Mouse (Mus musculus) midbrain, postnatal 0 days (tissue): ENCODE data around the gene Ndel1. TPM values are rescaled to one million over a fixed set of nuclear protein-coding genes. Genes with fewer than 3 reads are reported as not detected.
A peak's percentile ranks its signal among the peaks of the same experiment; 100 is the strongest.

Experiments used
- ATAC-seq: fragments of 200-750 bp; cut with Nextera tagmentation; 2 replicates; pipeline ENCODE4 v1.8.0; 2017; ENCODE audit warnings: moderate number of reproducible peaks, mild to moderate bottlenecking, moderate TSS enrichment, moderate library complexity; ENCODE audit not compliant: low FRiP score
- DNase-seq: peaks from one replicate; pipeline ENCODE4 v3.0.0-alpha.2; 2015; ENCODE audit warnings: low spot score
- H3K27ac ChIP-seq: fragments of 300-500 bp; sonication (generic); 2 replicates; pipeline ENCODE4 v1.5.1; 2014; ENCODE audit warnings: low read depth, mild to moderate bottlenecking, low read length, mixed read lengths
- H3K27me3 ChIP-seq: fragments of 300-500 bp; sonication (generic); 2 replicates; pipeline ENCODE4 v1.6.1; 2014; ENCODE audit warnings: low read length, control low read depth, mixed read lengths; ENCODE audit not compliant: insufficient read depth
- H3K36me3 ChIP-seq: fragments of 300-500 bp; sonication (generic); 2 replicates; pipeline ENCODE4 v1.6.1; 2014; ENCODE audit warnings: low read length, control low read depth, mixed read lengths; ENCODE audit not compliant: insufficient read depth
- H3K4me1 ChIP-seq: fragments of 300-500 bp; sonication (generic); 2 replicates; pipeline ENCODE4 v1.6.1; 2014; ENCODE audit warnings: mild to moderate bottlenecking, control low read depth, antibody characterized with exemption, low read length, mixed read lengths; ENCODE audit not compliant: insufficient read depth
- H3K4me2 ChIP-seq: fragments of 300-500 bp; sonication (generic); 2 replicates; pipeline ENCODE4 v1.6.1; 2014; ENCODE audit warnings: low read depth, mild to moderate bottlenecking, low read length, mixed read lengths; ENCODE audit not compliant: poor library complexity, severe bottlenecking
- H3K4me3 ChIP-seq: fragments of 300-500 bp; sonication (generic); 2 replicates; pipeline ENCODE4 v1.5.1; 2014; ENCODE audit warnings: low read depth, mild to moderate bottlenecking, low read length, moderate library complexity
- H3K9ac ChIP-seq: fragments of 300-500 bp; sonication (generic); replicated peaks from 2 replicates; pipeline ENCODE4 v1.6.1; 2014; ENCODE audit warnings: mild to moderate bottlenecking, low read length, moderate library complexity, mixed read lengths; ENCODE audit not compliant: poor library complexity, severe bottlenecking
- H3K9me3 ChIP-seq: fragments of 300-500 bp; sonication (generic); 2 replicates; pipeline ENCODE4 v1.6.1; 2016; ENCODE audit warnings: low read length, control low read depth
- CTCF ChIP-seq: IDR thresholded peaks from 2 replicates; pipeline ENCODE4 v1.5.1; 2016; ENCODE audit warnings: antibody characterized with exemption, mild to moderate bottlenecking
- WGBS: fragments of 180-500 bp; shearing (Covaris S2); extraction: QIAGEN DNeasy Blood & Tissue Kit; methylation state at CpG from one replicate; pipeline ENCODE4 v1.1.7; 2014; 5-methylcytosine and 5-hydroxymethylcytosine counted together
- polyA plus RNA-seq: library from polyadenylated mRNA; unstranded; fragments of >200 nt; fragmentation: Nextera tagmentation; extraction: Ambion mirVana; gene quantifications from 2 replicates; pipeline ENCODE4 v1.2.1, GENCODE M21; 2015
- total RNA-seq: library from RNA; depleted of rRNA; stranded (reverse); fragments of >200 nt; gene quantifications from 2 replicates; pipeline ENCODE4 v1.2.3, GENCODE M21; 2014

Ndel1 gene
- total and polyA plus RNA-seq, 2 experiments from 2014 or later = 112 to 114 TPM

- H3K9ac ChIP-seq = no peak overlapping the region
- no peaks in the 10 kb centered on the region for H3K4me1 ChIP-seq
- DNase-seq = no peak
- no peaks in the 10 kb centered on the region for H3K9me3 ChIP-seq
- H3K27ac ChIP-seq = no peak overlapping the region
- no peak for TF ChIP-seq CTCF
- no peaks in the 10 kb centered on the region for H3K36me3 ChIP-seq
- ATAC-seq = no peak
- WGBS = 22% methylated on average over 14 of the region's 14 CpGs
- H3K4me2 ChIP-seq = no peak overlapping the region
- H3K4me3 ChIP-seq = no peak overlapping the region
- no peaks in the 10 kb centered on the region for H3K27me3 ChIP-seq
These were observed 10.4 kb upstream of the Ndel1 start for GRCm38 (mm10) chr11:68882107-68882506.

- 91% methylated on average over 5 of the region's 5 CpGs for WGBS
- H3K27ac ChIP-seq = no peak overlapping the region
- DNase-seq (no peak), ATAC-seq (no peak)
- H3K4me3 ChIP-seq = no peak overlapping the region
- H3K27me3 ChIP-seq = no peaks in the 10 kb centered on the region
- H3K9me3 ChIP-seq = no peaks in the 10 kb centered on the region
- no peak overlapping the region for H3K4me2 ChIP-seq
- no peaks in the 10 kb centered on the region for H3K36me3 ChIP-seq
- TF ChIP-seq CTCF = no peak
- no peaks in the 10 kb centered on the region for H3K4me1 ChIP-seq
- no peak overlapping the region for H3K9ac ChIP-seq
These were observed 7.2 kb upstream of the Ndel1 start for GRCm38 (mm10) chr11:68878811-68879210.

GRCm38 (mm10) chr11:68874841-68875240 lies 3.2 kb upstream of the Ndel1 start:
- WGBS = 0% methylated on average over 2 of the region's 2 CpGs
- TF ChIP-seq CTCF = peak; percentile 82
- no peak for ATAC-seq

GRCm38 (mm10) chr11:68871277-68871676 lies 381 bp downstream of the Ndel1 start:
- Histone ChIP-seq H3K27me3 (no peaks in the 10 kb centered on the region), H3K36me3 (no peaks in the 10 kb centered on the region), H3K4me3 (no peak overlapping the region), H3K27ac (no peak overlapping the region), H3K9me3 (no peaks in the 10 kb centered on the region), H3K9ac (no peak overlapping the region), H3K4me1 (no peaks in the 10 kb centered on the region), H3K4me2 (no peak overlapping the region)
- ATAC-seq (no peak), DNase-seq (no peak)
- TF ChIP-seq CTCF = no peak
- WGBS = 86% methylated on average over 9 of the region's 9 CpGs

More at GRCm38 (mm10) chr11:68874841-68875240, 3.2 kb upstream of the Ndel1 start:
- Histone ChIP-seq H3K4me1 (no peaks in the 10 kb centered on the region), H3K9ac (no peak overlapping the region), H3K27me3 (no peaks in the 10 kb centered on the region), H3K4me3 (no peak overlapping the region), H3K9me3 (no peaks in the 10 kb centered on the region), H3K27ac (no peak overlapping the region), H3K36me3 (no peaks in the 10 kb centered on the region), H3K4me2 (no peak overlapping the region)
- DNase-seq = peak; percentile 81

- Histone ChIP-seq H3K27ac (no peak overlapping the region), H3K9ac (no peak overlapping the region), H3K27me3 (no peaks in the 10 kb centered on the region), H3K36me3 (no peaks in the 10 kb centered on the region), H3K4me2 (no peak overlapping the region), H3K4me1 (no peaks in the 10 kb centered on the region), H3K4me3 (no peak overlapping the region), H3K9me3 (no peaks in the 10 kb centered on the region)
- DNase-seq = peak; percentile 17
- no peak for ATAC-seq
- no peak for TF ChIP-seq CTCF
- WGBS = 51% methylated on average over 9 of the region's 9 CpGs
These were observed 7.0 kb downstream of the Ndel1 start for GRCm38 (mm10) chr11:68864544-68865189.

- DNase-seq (no peak), ATAC-seq (no peak)
- Histone ChIP-seq H3K36me3 (no peaks in the 10 kb centered on the region), H3K9ac (no peak overlapping the region), H3K4me1 (no peaks in the 10 kb centered on the region), H3K27me3 (no peaks in the 10 kb centered on the region), H3K4me2 (no peak overlapping the region), H3K27ac (no peak overlapping the region), H3K4me3 (no peak overlapping the region), H3K9me3 (no peaks in the 10 kb centered on the region)
- TF ChIP-seq CTCF = no peak
- 75% methylated on average over 4 of the region's 4 CpGs for WGBS
These were observed 8.0 kb downstream of the Ndel1 start for GRCm38 (mm10) chr11:68863631-68864091.
